Mouse (Mus musculus) CH12.LX (cell line): ENCODE measurements around the gene Nfia. TPM values are rescaled to one million over a fixed set of nuclear protein-coding genes. Genes with fewer than 3 reads are reported as not detected.

Experiments used
- DNase-seq: peaks from one replicate; pipeline ENCODE4 v3.0.0-alpha.2; 2013; ENCODE audit errors: extremely low read depth
- H3K27ac ChIP-seq: 2 replicates; pipeline ENCODE4 v1.5.1; 2012; ENCODE audit warnings: low read depth, mild to moderate bottlenecking, control low read depth, moderate library complexity; ENCODE audit not compliant: insufficient read depth
- H3K27me3 ChIP-seq: replicated peaks from 2 replicates; pipeline ENCODE3; 2012; ENCODE audit warnings: inconsistent platforms
- H3K36me3 ChIP-seq, 2 experiments: replicated peaks in 1 of 2; 2 replicates each; pipeline versions ENCODE3 to v1.6.1; 2012; ENCODE audit warnings: inconsistent platforms in 1 of 2, low read length in 1 of 2, mild to moderate bottlenecking in 1 of 2, mixed read lengths in 1 of 2, moderate library complexity in 1 of 2; ENCODE audit not compliant: control insufficient read depth in 1 of 2, insufficient read depth in 1 of 2
- H3K4me1 ChIP-seq, 2 experiments: 2 replicates each; pipeline ENCODE4 v1.6.1; 2012; ENCODE audit warnings: inconsistent platforms in 1 of 2, moderate library complexity in 1 of 2; ENCODE audit not compliant: insufficient read depth in 2 of 2, control insufficient read depth in 1 of 2
- H3K4me2 ChIP-seq: 2 replicates; pipeline ENCODE4 v1.6.1; 2012; ENCODE audit warnings: low read depth, mild to moderate bottlenecking, control low read depth; ENCODE audit not compliant: poor library complexity, insufficient read depth, severe bottlenecking
- H3K4me3 ChIP-seq, 3 experiments: fragments of 150-350 bp in 1 of 3; sonication (generic) in 1 of 3; replicated peaks in 1 of 3; 2 replicates each; pipeline versions ENCODE3 to v1.5.1; 2011 to 2012; ENCODE audit warnings: low read depth in 2 of 3, low read length in 2 of 3, mild to moderate bottlenecking in 2 of 3, moderate library complexity in 2 of 3, control low read depth in 1 of 3, improper control_type of control experiment in 1 of 3, inconsistent platforms in 1 of 3, mixed read lengths in 1 of 3; ENCODE audit not compliant: poor library complexity in 1 of 3
- H3K79me2 ChIP-seq: replicated peaks from 2 replicates; pipeline ENCODE4 v1.6.1; 2012; ENCODE audit warnings: mild to moderate bottlenecking, moderate library complexity; ENCODE audit not compliant: control insufficient read depth, poor library complexity, insufficient read depth, severe bottlenecking; ENCODE audit errors: extremely low read depth
- H3K9ac ChIP-seq: 2 replicates; pipeline ENCODE4 v1.6.1; 2012; ENCODE audit warnings: low read depth, mild to moderate bottlenecking, control low read depth, moderate library complexity; ENCODE audit not compliant: insufficient read depth
- H3K9me3 ChIP-seq: replicated peaks from 2 replicates; pipeline ENCODE3; 2012; ENCODE audit warnings: low read length, inconsistent platforms, mixed read lengths
- CHD2 ChIP-seq: IDR thresholded peaks from 2 replicates; pipeline ENCODE4 v1.6.1; 2011; ENCODE audit warnings: low read length, improper control_type of control experiment
- CTCF ChIP-seq, 2 experiments: IDR thresholded peaks in 1 of 2; conservative IDR thresholded peaks in 1 of 2; 2 replicates each; pipeline ENCODE4 v1.5.1; 2011 to 2012; ENCODE audit warnings: low read depth in 2 of 2, low read length in 2 of 2, improper control_type of control experiment in 1 of 2, inconsistent platforms in 1 of 2, mild to moderate bottlenecking in 1 of 2, moderate library complexity in 1 of 2
- ELF1 ChIP-seq: IDR thresholded peaks from 2 replicates; pipeline ENCODE4 v1.6.1; 2014; ENCODE audit warnings: low read depth, mild to moderate bottlenecking, inconsistent platforms, low read length, improper control_type of control experiment
- EP300 ChIP-seq: IDR thresholded peaks from 2 replicates; pipeline ENCODE4 v1.6.1; 2011; ENCODE audit warnings: low read length, improper control_type of control experiment
- IRF4 ChIP-seq: IDR thresholded peaks from 2 replicates; pipeline ENCODE4 v1.6.1; 2014; ENCODE audit warnings: low read depth, mild to moderate bottlenecking, inconsistent platforms, low read length, improper control_type of control experiment
- JUN ChIP-seq: IDR thresholded peaks from 2 replicates; pipeline ENCODE4 v1.6.1; 2011; ENCODE audit warnings: low read depth, mild to moderate bottlenecking, low read length, improper control_type of control experiment, moderate library complexity; ENCODE audit not compliant: insufficient read depth
- KAT2A ChIP-seq: IDR thresholded peaks from 2 replicates; pipeline ENCODE4 v1.6.1; 2012; ENCODE audit warnings: low read length, improper control_type of control experiment, inconsistent platforms; ENCODE audit not compliant: insufficient replicate concordance
- MAFK ChIP-seq: IDR thresholded peaks from 2 replicates; pipeline ENCODE4 v1.6.1; 2011; ENCODE audit warnings: low read length, improper control_type of control experiment; ENCODE audit not compliant: insufficient replicate concordance
- MAZ ChIP-seq: IDR thresholded peaks from 2 replicates; pipeline ENCODE4 v1.6.1; 2012; ENCODE audit warnings: low read depth, mild to moderate bottlenecking, inconsistent platforms, low read length, improper control_type of control experiment, moderate library complexity
- NELFE ChIP-seq: IDR thresholded peaks from 2 replicates; pipeline ENCODE4 v1.6.1; 2011; ENCODE audit warnings: low read depth, low read length, improper control_type of control experiment
- PAX5 ChIP-seq: IDR thresholded peaks from 2 replicates; pipeline ENCODE4 v1.6.1; 2012; ENCODE audit warnings: low read length, inconsistent platforms, mixed read lengths
- POLR2AphosphoS2 ChIP-seq: IDR thresholded peaks from 2 replicates; pipeline ENCODE4 v1.6.1; 2011; ENCODE audit warnings: low read depth, low read length, improper control_type of control experiment
- SIN3A ChIP-seq: IDR thresholded peaks from 2 replicates; pipeline ENCODE4 v1.6.1; 2012; ENCODE audit warnings: low read length, improper control_type of control experiment, inconsistent platforms
- TBP ChIP-seq: conservative IDR thresholded peaks from 2 replicates; pipeline ENCODE4 v1.6.1; 2011; ENCODE audit warnings: low read depth, low read length, improper control_type of control experiment
- TCF12 ChIP-seq: IDR thresholded peaks from 2 replicates; pipeline ENCODE4 v1.6.1; 2014; ENCODE audit warnings: low read depth, mild to moderate bottlenecking, inconsistent platforms, low read length, improper control_type of control experiment
- USF2 ChIP-seq: conservative IDR thresholded peaks from 2 replicates; pipeline ENCODE4 v1.6.1; 2011; ENCODE audit warnings: low read depth, low read length, improper control_type of control experiment
- ZKSCAN1 ChIP-seq: IDR thresholded peaks from 2 replicates; pipeline ENCODE4 v1.6.1; 2012; ENCODE audit warnings: low read depth, inconsistent platforms, low read length, improper control_type of control experiment, borderline replicate concordance
- ZMIZ1 ChIP-seq: IDR thresholded peaks from 2 replicates; pipeline ENCODE4 v1.6.1; 2012; ENCODE audit warnings: low read depth, mild to moderate bottlenecking, inconsistent platforms, low read length, improper control_type of control experiment
- dilution Hi-C: fragments of 300-500 bp; cut with MboI; formaldehyde crosslinking; loops from 2 replicates; pipeline ENCODE4 v1.14.3; 2020; ENCODE audit warnings: low sequenced_read_pairs; ENCODE audit not compliant: extremely low pct_unique_long_range_greater_than_20kb, extremely low pct_ligation_motif_present
- in situ Hi-C: fragments of 300-500 bp; cut with MboI; formaldehyde crosslinking; loops from 3 replicates; pipeline ENCODE4 v1.14.3; 2019; ENCODE audit warnings: low sequenced_read_pairs, low pct_ligation_motif_present, low pct_unique_long_range_greater_than_20kb, mixed read lengths
- polyA plus RNA-seq: library from polyadenylated mRNA; unstranded; fragments of >175 nt; gene quantifications from 2 replicates; pipeline ENCODE4 v1.2.1, GENCODE M21; 2012; ENCODE audit warnings: low read depth; ENCODE audit not compliant: insufficient read length
- total RNA-seq, 2 experiments: library from RNA; depleted of rRNA; stranded (reverse); fragments of 300-350 nt in 1 of 2; fragments of >200 nt in 1 of 2; gene quantifications; 2 replicates each; pipeline ENCODE4 v1.2.3; 2012 to 2014

Gene Nfia
- total and polyA plus RNA-seq, 3 experiments = not detected

DNA sequence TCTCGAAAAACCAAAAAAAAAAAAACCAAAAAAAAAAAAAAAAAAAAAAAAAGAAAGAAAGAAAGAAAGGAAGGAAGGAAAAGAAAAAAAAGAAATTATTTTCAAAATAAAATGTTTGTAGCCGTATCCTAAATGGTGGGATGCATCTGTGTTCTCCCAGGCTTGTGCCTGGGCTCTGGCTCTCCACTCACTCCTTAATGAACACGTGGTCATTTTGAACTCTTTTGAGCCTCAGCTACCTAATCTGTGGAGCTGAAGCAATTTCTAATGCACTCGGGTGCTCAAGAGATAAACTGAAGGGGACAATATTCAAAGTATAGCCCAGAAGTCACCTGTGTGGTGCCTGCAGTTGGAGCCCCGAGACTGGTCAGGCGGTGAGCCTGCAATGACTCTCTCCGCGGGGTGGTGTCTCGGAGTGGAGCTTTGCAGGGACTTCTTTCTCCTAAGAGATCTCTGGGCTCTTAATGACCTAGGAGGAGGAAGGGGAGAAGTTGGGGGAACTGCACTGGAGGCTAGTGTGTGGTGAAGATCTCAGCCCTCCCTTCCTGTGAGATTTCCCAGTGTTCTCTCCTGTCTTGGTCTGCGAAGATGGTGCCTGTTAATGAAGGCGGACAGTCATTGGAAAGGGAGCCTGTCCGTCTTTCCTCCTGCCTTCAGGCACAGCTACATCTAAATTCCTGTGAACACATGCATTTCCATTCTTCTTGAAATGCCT is 57.0 kb downstream of the Nfia start:
- in situ Hi-C loops = no loop called here
- DNase-seq = no peak
- Histone ChIP-seq H3K79me2 (no peaks in the 10 kb centered on the region), H3K36me3 (no peaks in the 10 kb centered on the region), H3K4me2 (no peak overlapping the region), H3K4me1 (no peaks in the 10 kb centered on the region), H3K27ac (no peak overlapping the region), H3K9ac (no peak overlapping the region), H3K27me3 (no peaks in the 10 kb centered on the region), H3K9me3 (peaks cover 66% of the 10 kb centered on the region), H3K4me3 (no peak overlapping the region)
- dilution Hi-C loops = no loop called here
- TF ChIP-seq SIN3A (no peak), PAX5 (no peak), ZKSCAN1 (no peak), POLR2AphosphoS2 (no peak), ELF1 (no peak), CHD2 (no peak), JUN (no peak), MAFK (no peak), TBP (no peak), KAT2A (no peak), ZMIZ1 (no peak), CTCF (conservative IDR thresholded peaks at IDR 0.05 in 1 of 2, IDR thresholded peaks at IDR 0.05 in 1 of 2; ENCODE audit: low read depth in 2 of 2, low read length in 2 of 2) (no peak)

DNA sequence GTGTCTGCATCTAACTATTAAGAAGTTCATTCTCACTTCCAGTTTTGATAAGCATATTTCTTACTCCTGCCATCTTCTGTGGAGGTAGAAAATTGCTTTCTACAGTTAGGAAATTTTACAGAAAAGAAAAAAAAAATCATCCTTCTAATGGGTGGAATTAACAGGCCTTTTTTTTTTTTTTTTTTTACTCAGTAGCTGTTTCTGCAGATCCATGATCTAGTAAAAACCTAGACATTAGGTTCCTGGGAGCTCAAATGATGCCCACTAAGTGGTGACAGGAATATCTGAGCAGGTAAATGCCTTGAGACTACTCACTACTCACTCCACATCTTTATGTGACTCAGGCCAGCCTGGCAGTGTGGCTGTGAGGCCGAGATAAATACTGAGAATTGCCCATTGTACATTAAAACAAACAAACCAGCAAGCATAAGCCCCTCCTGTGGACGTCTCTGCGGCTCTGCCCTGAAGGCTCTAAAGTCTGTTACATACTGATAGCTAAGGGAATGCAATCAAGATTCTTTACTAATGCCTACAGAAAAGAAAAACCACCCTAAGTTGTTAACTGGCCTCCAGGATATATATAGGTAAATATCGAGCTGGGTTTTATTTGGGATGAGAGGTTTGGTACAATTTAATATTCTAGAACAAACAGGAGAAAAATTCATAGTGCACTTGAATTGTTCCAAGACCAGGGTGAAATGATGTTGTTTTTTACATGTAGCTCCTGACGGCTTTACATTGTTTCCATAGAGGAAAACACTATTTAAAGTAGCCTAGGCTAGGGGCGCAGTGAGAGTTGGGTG is 57.7 kb downstream of the Nfia start:
- dilution Hi-C loops (no loop called here), in situ Hi-C loops (no loop called here)
- Histone ChIP-seq H3K27me3 (no peaks in the 10 kb centered on the region), H3K4me2 (no peak overlapping the region), H3K4me3 (no peak overlapping the region), H3K79me2 (no peaks in the 10 kb centered on the region), H3K4me1 (no peaks in the 10 kb centered on the region), H3K9ac (no peak overlapping the region), H3K27ac (no peak overlapping the region), H3K9me3 (peaks cover 67% of the 10 kb centered on the region), H3K36me3 (no peaks in the 10 kb centered on the region)
- no peak for DNase-seq
- no peak for TF ChIP-seq CHD2
- TF ChIP-seq TCF12 = no peak
- no peak for TF ChIP-seq NELFE
- no peak for TF ChIP-seq KAT2A
- TF ChIP-seq USF2 = no peak
- TF ChIP-seq IRF4 = no peak
- TF ChIP-seq EP300 = no peak
- no peak for TF ChIP-seq ZKSCAN1
- no peak for TF ChIP-seq MAZ
